Mouse (Mus musculus): ENCODE results near the gene Msi1. TPM values are rescaled to one million over a fixed set of nuclear protein-coding genes. Genes with fewer than 3 reads are reported as not detected.

The Msi1 gene
- polyA plus RNA-seq, 1 experiment = 0.95 TPM

GRCm38 (mm10) chr5:115469791-115470190, 40.4 kb downstream of the Msi1 start:
- H3K4me3 ChIP-seq (replicated peaks; ENCODE audit: control insufficient read depth, low read depth, low read length) = no peak overlapping the region
- TF ChIP-seq POLR2A (IDR thresholded peaks at IDR 0.05; ENCODE audit: borderline replicate concordance, control insufficient read depth, low read depth, low read length) (no peak), CTCF (IDR thresholded peaks at IDR 0.05; ENCODE audit: control insufficient read depth, insufficient read depth, low read length) (no peak)
- H3K4me1 ChIP-seq (ENCODE audit: control insufficient read depth, insufficient read depth, low read length) = no peaks in the 10 kb centered on the region
- H3K27ac ChIP-seq (ENCODE audit: control insufficient read depth, insufficient read depth, low read depth, low read length, poor library complexity) = no peak overlapping the region
- WGBS = 70% methylated on average over 6 of the region's 6 CpGs

- TF ChIP-seq POLR2A (IDR thresholded peaks at IDR 0.05; ENCODE audit: borderline replicate concordance, control insufficient read depth, low read depth, low read length) (no peak), CTCF (IDR thresholded peaks at IDR 0.05; ENCODE audit: control insufficient read depth, insufficient read depth, low read length) (peak; percentile 73)
- Histone ChIP-seq H3K27ac (ENCODE audit: control insufficient read depth, insufficient read depth, low read depth, low read length, poor library complexity) (no peak overlapping the region), H3K4me3 (replicated peaks; ENCODE audit: control insufficient read depth, low read depth, low read length) (no peak overlapping the region), H3K4me1 (ENCODE audit: control insufficient read depth, insufficient read depth, low read length) (no peaks in the 10 kb centered on the region)
- 33% methylated on average over 20 of the region's 20 CpGs for WGBS
Measured at GRCm38 (mm10) chr5:115470766-115471531, 41.5 kb downstream of the Msi1 start.

GRCm38 (mm10) chr5:115473191-115473590, 43.8 kb downstream of the Msi1 start:
- TF ChIP-seq POLR2A (IDR thresholded peaks at IDR 0.05; ENCODE audit: borderline replicate concordance, control insufficient read depth, low read depth, low read length) (no peak), CTCF (IDR thresholded peaks at IDR 0.05; ENCODE audit: control insufficient read depth, insufficient read depth, low read length) (0 out of 2 replicates have a peak, but pooled peaks have one; percentile 2)
- H3K27ac ChIP-seq (ENCODE audit: control insufficient read depth, insufficient read depth, low read depth, low read length, poor library complexity) = no peak overlapping the region
- whole genome bisulfite sequencing = 63% methylated on average over 10 of the region's 10 CpGs
- no peak overlapping the region for H3K4me3 ChIP-seq (replicated peaks; ENCODE audit: control insufficient read depth, low read depth, low read length)
- no peaks in the 10 kb centered on the region for H3K4me1 ChIP-seq (ENCODE audit: control insufficient read depth, insufficient read depth, low read length)

GRCm38 (mm10) chr5:115474174-115474828, 44.9 kb downstream of the Msi1 start:
- H3K4me3 ChIP-seq (replicated peaks; ENCODE audit: control insufficient read depth, low read depth, low read length) = peak overlapping the region; percentile 29
- no peak overlapping the region for H3K27ac ChIP-seq (ENCODE audit: control insufficient read depth, insufficient read depth, low read depth, low read length, poor library complexity)
- 40% methylated on average over 22 of the region's 22 CpGs for WGBS
- TF ChIP-seq CTCF (IDR thresholded peaks at IDR 0.05; ENCODE audit: control insufficient read depth, insufficient read depth, low read length) = no peak
- no peak for TF ChIP-seq POLR2A (IDR thresholded peaks at IDR 0.05; ENCODE audit: borderline replicate concordance, control insufficient read depth, low read depth, low read length)
- H3K4me1 ChIP-seq (ENCODE audit: control insufficient read depth, insufficient read depth, low read length) = no peaks in the 10 kb centered on the region

- TF ChIP-seq POLR2A (IDR thresholded peaks at IDR 0.05; ENCODE audit: borderline replicate concordance, control insufficient read depth, low read depth, low read length) (no peak), CTCF (IDR thresholded peaks at IDR 0.05; ENCODE audit: control insufficient read depth, insufficient read depth, low read length) (no peak)
- WGBS = 36% methylated on average over 22 of the region's 22 CpGs
- no peak overlapping the region for H3K27ac ChIP-seq (ENCODE audit: control insufficient read depth, insufficient read depth, low read depth, low read length, poor library complexity)
- H3K4me3 ChIP-seq (replicated peaks; ENCODE audit: control insufficient read depth, low read depth, low read length) = peak overlapping the region; percentile 46
- H3K4me1 ChIP-seq (ENCODE audit: control insufficient read depth, insufficient read depth, low read length) = no peaks in the 10 kb centered on the region
Measured at GRCm38 (mm10) chr5:115475337-115476106, 46.1 kb downstream of the Msi1 start.

GRCm38 (mm10) chr5:115476107-115476727, 46.8 kb downstream of the Msi1 start:
- Histone ChIP-seq H3K4me3 (replicated peaks; ENCODE audit: control insufficient read depth, low read depth, low read length) (no peak overlapping the region), H3K4me1 (ENCODE audit: control insufficient read depth, insufficient read depth, low read length) (no peaks in the 10 kb centered on the region), H3K27ac (ENCODE audit: control insufficient read depth, insufficient read depth, low read depth, low read length, poor library complexity) (no peak overlapping the region)
- TF ChIP-seq CTCF (IDR thresholded peaks at IDR 0.05; ENCODE audit: control insufficient read depth, insufficient read depth, low read length) = no peak
- 63% methylated on average over 12 of the region's 12 CpGs for WGBS

GRCm38 (mm10) chr5:115479561-115479960, 50.2 kb downstream of the Msi1 start:
- Histone ChIP-seq H3K4me1 (ENCODE audit: control insufficient read depth, insufficient read depth, low read length) (no peaks in the 10 kb centered on the region), H3K4me3 (replicated peaks; ENCODE audit: control insufficient read depth, low read depth, low read length) (no peak overlapping the region), H3K27ac (ENCODE audit: control insufficient read depth, insufficient read depth, low read depth, low read length, poor library complexity) (no peak overlapping the region)
- TF ChIP-seq POLR2A (IDR thresholded peaks at IDR 0.05; ENCODE audit: borderline replicate concordance, control insufficient read depth, low read depth, low read length) (no peak), CTCF (IDR thresholded peaks at IDR 0.05; ENCODE audit: control insufficient read depth, insufficient read depth, low read length) (no peak)
- 92% methylated on average over 15 of the region's 15 CpGs for WGBS

- H3K4me1 ChIP-seq (ENCODE audit: control insufficient read depth, insufficient read depth, low read length) = no peaks in the 10 kb centered on the region
- 58% methylated on average over 27 of the region's 27 CpGs for WGBS
- peak overlapping the region; percentile 19; the same call in 1 of the 2 replicates for H3K27ac ChIP-seq (ENCODE audit: control insufficient read depth, insufficient read depth, low read depth, low read length, poor library complexity)
- H3K4me3 ChIP-seq (replicated peaks; ENCODE audit: control insufficient read depth, low read depth, low read length) = peak overlapping the region; percentile 59
- TF ChIP-seq CTCF (IDR thresholded peaks at IDR 0.05; ENCODE audit: control insufficient read depth, insufficient read depth, low read length) (no peak), POLR2A (IDR thresholded peaks at IDR 0.05; ENCODE audit: borderline replicate concordance, control insufficient read depth, low read depth, low read length) (no peak)
Measured at GRCm38 (mm10) chr5:115480101-115480500, 50.7 kb downstream of the Msi1 start.
